Mouse (Mus musculus) spleen, adult 2 months (tissue): Measurements from ENCODE around the gene Dhx34. TPM values are rescaled to one million over a fixed set of nuclear protein-coding genes. Genes with fewer than 3 reads are reported as not detected.

Source experiments
- DNase-seq, 2 experiments: peaks; one replicate each; pipeline versions ENCODE4 v3.0.0 to v3.0.0-alpha.2; 2012 to 2021; ENCODE audit warnings: low spot score in 2 of 2, low read depth in 1 of 2
- H3K27ac ChIP-seq: fragments of 200-500 bp; 2 replicates; pipeline ENCODE4 v1.5.1; 2012; ENCODE audit warnings: low read length, inconsistent platforms; ENCODE audit not compliant: insufficient read depth
- H3K27me3 ChIP-seq: fragments of 200-500 bp; 2 replicates; pipeline ENCODE4 v1.6.1; 2012; ENCODE audit warnings: mild to moderate bottlenecking, moderate library complexity, low read length, inconsistent platforms; ENCODE audit not compliant: control insufficient read depth, insufficient read depth
- H3K36me3 ChIP-seq: fragments of 200-500 bp; 2 replicates; pipeline ENCODE4 v1.6.1; 2012; ENCODE audit warnings: mild to moderate bottlenecking, low read length, inconsistent platforms; ENCODE audit not compliant: control insufficient read depth, insufficient read depth
- H3K4me1 ChIP-seq: fragments of 200-500 bp; 2 replicates; pipeline ENCODE4 v1.6.1; 2011; ENCODE audit warnings: inconsistent platforms; ENCODE audit not compliant: control insufficient read depth, insufficient read depth, insufficient read length
- H3K4me3 ChIP-seq: fragments of 200-500 bp; 2 replicates; pipeline ENCODE4 v1.5.1; 2011; ENCODE audit warnings: mild to moderate bottlenecking, inconsistent platforms; ENCODE audit not compliant: insufficient read depth, insufficient read length; ENCODE audit errors: extremely low read depth
- CTCF ChIP-seq: fragments of 200-500 bp; IDR thresholded peaks from 2 replicates; pipeline ENCODE4 v1.5.1; 2011; ENCODE audit warnings: mild to moderate bottlenecking, inconsistent platforms; ENCODE audit not compliant: insufficient read depth, insufficient read length, insufficient replicate concordance; ENCODE audit errors: extremely low read depth
- POLR2A ChIP-seq: fragments of 200-500 bp; IDR thresholded peaks from 2 replicates; pipeline ENCODE4 v1.6.1; 2011; ENCODE audit warnings: low read depth, low read length, inconsistent platforms
- WGBS: fragments of 180-500 bp; shearing (Covaris S2); methylation state at CpG from one replicate; pipeline ENCODE4 v1.1.7; 2018; 5-methylcytosine and 5-hydroxymethylcytosine counted together
- polyA plus RNA-seq: library from polyadenylated mRNA; depleted of rRNA; stranded (reverse); fragments of >200 nt; gene quantifications from 2 replicates; pipeline ENCODE4 v1.2.3, GENCODE M21; 2012; rRNA removed

Gene Dhx34
- polyA plus RNA-seq, 1 experiment = 49.3 TPM

GRCm38 (mm10) chr7:16156105-16156714 is 65.6 kb downstream of the Dhx34 start:
- DNase-seq = no peak
- no peak overlapping the region for H3K4me3 ChIP-seq
- WGBS = 48% methylated on average over 8 of the region's 8 CpGs
- TF ChIP-seq POLR2A (no peak), CTCF (no peak)
- peaks cover 4% of the 10 kb centered on the region; the same call in 1 of the 2 replicates for H3K4me1 ChIP-seq
- no peaks in the 10 kb centered on the region for H3K36me3 ChIP-seq
- no peak overlapping the region for H3K27ac ChIP-seq
- peaks cover 6% of the 10 kb centered on the region for H3K27me3 ChIP-seq

DNA sequence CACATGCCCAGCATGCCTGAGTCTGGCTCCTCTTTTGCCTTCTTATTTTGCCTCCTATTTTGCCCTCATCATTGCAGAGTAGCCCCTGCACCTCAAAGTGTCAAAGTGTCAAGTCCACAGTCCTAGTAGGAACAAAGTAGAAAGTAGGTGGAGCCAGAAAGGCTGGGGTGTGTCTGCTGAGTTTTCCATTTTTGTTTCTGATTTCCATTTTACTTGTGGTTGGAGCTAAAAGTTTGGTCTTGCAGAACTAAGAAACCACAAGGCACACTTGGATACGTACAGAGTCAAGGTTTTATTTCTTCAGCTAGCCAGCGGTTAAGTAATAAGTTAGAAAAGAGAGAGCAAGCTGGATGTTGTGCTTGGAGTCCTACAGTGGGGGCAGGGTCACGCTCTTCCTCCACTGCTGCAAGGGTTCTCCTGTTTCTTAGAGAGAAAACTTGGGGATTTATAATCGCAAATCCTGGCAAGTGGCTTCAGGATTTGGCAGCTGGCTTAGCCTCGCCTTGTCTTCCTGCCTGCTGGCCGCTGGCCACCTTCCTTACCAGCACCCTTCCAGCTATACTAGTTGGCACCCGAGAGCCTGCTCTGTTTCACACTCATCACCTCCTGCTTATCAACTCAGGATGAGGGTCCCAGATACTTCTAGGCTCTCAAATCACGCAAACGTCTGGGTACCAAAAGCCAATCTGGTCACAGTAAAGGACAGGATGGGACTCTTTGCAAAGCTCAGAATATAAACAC is 66.5 kb downstream of the Dhx34 start:
- Histone ChIP-seq H3K27me3 (peaks cover 6% of the 10 kb centered on the region), H3K36me3 (no peaks in the 10 kb centered on the region), H3K4me3 (no peak overlapping the region), H3K4me1 (peaks cover 4% of the 10 kb centered on the region; the same call in 1 of the 2 replicates), H3K27ac (no peak overlapping the region)
- TF ChIP-seq POLR2A (no peak), CTCF (no peak)
- WGBS = 58% methylated on average over 9 of the region's 9 CpGs
- no peak for DNase-seq

GRCm38 (mm10) chr7:16153522-16153921 is 68.3 kb downstream of the Dhx34 start:
- DNase-seq = peak; percentile 27 to 45
- H3K27ac ChIP-seq = no peak overlapping the region
- H3K4me3 ChIP-seq = no peak overlapping the region
- no peaks in the 10 kb centered on the region for H3K36me3 ChIP-seq
- peaks cover under 1% of the 10 kb centered on the region; the same call in 1 of the 2 replicates for H3K4me1 ChIP-seq
- peaks cover 3% of the 10 kb centered on the region; the same call in 1 of the 2 replicates for H3K27me3 ChIP-seq
- TF ChIP-seq CTCF (peak; percentile 89), POLR2A (no peak)
- WGBS = 19% methylated on average over 10 of the region's 10 CpGs

DNA sequence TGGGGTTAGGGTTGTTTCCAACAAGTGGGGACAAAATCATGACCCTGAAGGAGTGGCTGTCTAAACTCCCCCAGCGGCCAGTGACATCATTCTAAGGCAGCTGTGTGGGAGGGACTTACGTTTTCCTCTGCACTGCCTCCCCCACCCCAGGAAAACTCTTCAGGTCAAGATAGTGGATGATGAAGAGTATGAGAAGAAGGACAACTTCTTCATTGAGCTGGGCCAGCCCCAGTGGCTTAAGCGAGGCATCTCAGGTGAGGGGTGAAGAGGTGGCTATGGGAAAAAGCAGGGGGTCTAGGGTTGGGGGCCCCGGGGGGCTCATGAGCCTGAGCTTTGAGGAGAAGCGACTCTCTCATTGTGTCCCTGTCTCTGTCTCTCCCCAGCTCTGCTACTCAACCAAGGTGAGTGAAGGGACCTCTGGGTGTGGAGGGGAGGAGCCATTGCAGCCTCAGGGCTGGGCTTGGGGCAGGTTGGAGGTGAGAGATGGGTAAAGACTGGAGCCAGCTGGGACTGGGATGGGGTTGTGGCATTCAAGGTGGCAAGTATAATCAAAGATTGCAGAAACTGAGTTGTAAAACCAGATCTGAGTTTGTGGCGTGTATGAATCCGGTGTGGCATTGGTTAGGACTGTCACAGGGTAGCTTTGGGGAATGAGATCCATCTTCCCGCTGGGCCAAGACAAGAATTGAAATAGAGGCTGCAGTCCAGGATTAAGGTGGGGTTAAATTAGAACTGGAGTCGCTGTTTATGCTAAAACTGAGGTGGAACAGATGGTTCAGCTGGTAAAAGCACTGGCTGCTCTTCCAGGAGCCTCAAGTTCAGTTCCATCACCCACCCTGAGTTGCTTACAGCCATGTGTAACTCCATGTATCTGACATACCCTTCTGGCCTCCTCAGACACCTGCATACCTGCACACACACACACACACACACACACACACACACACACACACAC is 71.4 kb downstream of the Dhx34 start:
- Histone ChIP-seq H3K27me3 (0 out of 2 replicates have a peak, but pooled peaks cover 2% of the 10 kb centered on the region), H3K4me3 (no peak overlapping the region), H3K36me3 (no peaks in the 10 kb centered on the region), H3K4me1 (no peaks in the 10 kb centered on the region), H3K27ac (no peak overlapping the region)
- WGBS = 70% methylated on average over 9 of the region's 9 CpGs
- no peak for TF ChIP-seq POLR2A
- no peak for DNase-seq

DNA sequence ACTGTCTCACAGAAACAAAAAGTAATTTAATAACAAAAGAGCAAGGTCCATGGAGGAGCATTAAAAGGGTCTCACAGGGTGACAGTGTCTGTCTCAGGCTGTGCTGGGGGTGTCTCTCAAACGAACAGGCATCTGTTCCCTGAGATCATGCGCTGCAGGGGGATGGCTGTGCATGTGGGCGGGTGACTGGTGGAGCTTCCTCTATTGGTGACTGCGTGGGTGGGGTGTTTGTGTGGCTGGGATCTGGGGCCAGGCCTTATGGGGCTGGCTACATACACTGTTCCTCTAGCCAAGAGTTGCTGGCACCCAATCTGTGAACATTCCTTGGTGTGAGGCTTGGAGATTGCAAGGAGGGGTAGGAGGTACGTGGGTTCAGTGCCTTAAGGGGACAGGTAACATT is 72.6 kb downstream of the Dhx34 start:
- H3K4me1 ChIP-seq = no peaks in the 10 kb centered on the region
- 0 out of 2 replicates have a peak, but pooled peaks cover 2% of the 10 kb centered on the region for H3K27me3 ChIP-seq
- no peaks in the 10 kb centered on the region for H3K36me3 ChIP-seq
- TF ChIP-seq POLR2A (no peak), CTCF (no peak)
- no peak for DNase-seq
- 33% methylated on average over 5 of the region's 5 CpGs for WGBS
- no peak overlapping the region for H3K4me3 ChIP-seq
- H3K27ac ChIP-seq = no peak overlapping the region

DNA sequence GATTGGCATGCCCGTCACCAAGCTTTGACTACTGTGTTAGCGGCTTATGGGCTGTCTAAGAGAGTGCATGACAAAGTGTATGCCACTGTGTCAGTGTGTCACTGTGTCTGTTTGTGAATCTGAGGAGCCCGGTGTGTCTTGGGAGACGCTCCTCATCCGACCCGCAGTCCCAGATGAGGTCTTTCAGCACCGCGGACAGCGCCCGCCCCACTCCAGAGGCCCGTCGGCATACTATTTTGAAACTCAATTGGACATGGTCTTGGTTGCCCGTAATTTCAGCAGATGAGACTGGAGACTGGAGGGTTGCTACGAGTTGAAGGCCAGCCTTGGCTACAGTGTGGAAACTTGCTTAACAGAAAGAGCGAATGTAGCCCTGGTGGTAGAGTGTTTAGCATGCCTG is 74.2 kb downstream of the Dhx34 start:
- H3K27ac ChIP-seq = no peak overlapping the region
- H3K27me3 ChIP-seq = 0 out of 2 replicates have a peak, but pooled peaks cover 2% of the 10 kb centered on the region
- H3K4me1 ChIP-seq = no peaks in the 10 kb centered on the region
- WGBS = 18% methylated on average over 15 of the region's 15 CpGs
- TF ChIP-seq POLR2A (no peak), CTCF (no peak)
- H3K36me3 ChIP-seq = no peaks in the 10 kb centered on the region
- peak in 1 of 2 experiments; percentile 26 for DNase-seq
- no peak overlapping the region for H3K4me3 ChIP-seq

Other genes with a start within 250 kb of the Dhx34 start
- 40.4 and 50.6 TPM in 2 replicates for gene Bicra, start 174.1 kb downstream of the Dhx34 start, polyA plus RNA-seq
- gene Zfp541, start 160.2 kb downstream of the Dhx34 start, polyA plus RNA-seq = 0.02 and 0.05 TPM in 2 replicates
- gene Napa, start 123.6 kb downstream of the Dhx34 start, polyA plus RNA-seq = 150 and 151 TPM in 2 replicates
- 23.2 and 25.8 TPM in 2 replicates for gene Kptn, start 102.1 kb downstream of the Dhx34 start, polyA plus RNA-seq
- gene Slc8a2, start 92.2 kb downstream of the Dhx34 start, polyA plus RNA-seq = 1.2 and 2.5 TPM in 2 replicates
- gene Meis3, start 46.9 kb downstream of the Dhx34 start, polyA plus RNA-seq = 21.9 and 28.7 TPM in 2 replicates
- gene C5ar2, start 22.1 kb upstream of the Dhx34 start, polyA plus RNA-seq = 1.8 and 4.0 TPM in 2 replicates
- gene C5ar1, start 37.5 kb upstream of the Dhx34 start, polyA plus RNA-seq = 7.5 and 11.0 TPM in 2 replicates
- 33.7 and 53.6 TPM in 2 replicates for gene Inafm1, start 51.6 kb upstream of the Dhx34 start, polyA plus RNA-seq
- gene Ccdc9, start 64.8 kb upstream of the Dhx34 start, polyA plus RNA-seq = 32.4 and 33.3 TPM in 2 replicates
- 22.9 and 45.7 TPM in 2 replicates for gene Bbc3, start 86.4 kb upstream of the Dhx34 start, polyA plus RNA-seq
- 16.7 and 20.7 TPM in 2 replicates for gene Sae1, start 165.8 kb upstream of the Dhx34 start, polyA plus RNA-seq
- gene Zc3h4, start 178.9 kb upstream of the Dhx34 start, polyA plus RNA-seq = 47.2 and 57.2 TPM in 2 replicates
- 118 and 170 TPM in 2 replicates for gene Tmem160, start 230.7 kb upstream of the Dhx34 start, polyA plus RNA-seq